Mouse (Mus musculus) liver, embryonic 11.5 days (tissue): ENCODE results near the gene Htt. TPM values are rescaled to one million over a fixed set of nuclear protein-coding genes. Genes with fewer than 3 reads are reported as not detected.
A peak's percentile ranks its signal among the peaks of the same experiment; 100 is the strongest.

ENCODE experiments used
- ATAC-seq: fragments of 200-750 bp; cut with Nextera tagmentation; replicated peaks from 2 replicates; pipeline ENCODE4 v1.8.0; 2017; ENCODE audit warnings: moderate number of reproducible peaks, mild to moderate bottlenecking, moderate TSS enrichment, moderate library complexity; ENCODE audit not compliant: low FRiP score
- DNase-seq: peaks from one replicate; pipeline ENCODE4 v3.0.0-alpha.2; 2017; ENCODE audit warnings: low spot score
- H3K27ac ChIP-seq: fragments of 300-500 bp; sonication (generic); 2 replicates; pipeline ENCODE4 v1.5.1; 2014; ENCODE audit warnings: mild to moderate bottlenecking, low read depth, low read length, control low read depth
- H3K27me3 ChIP-seq: fragments of 300-500 bp; sonication (generic); replicated peaks from 2 replicates; pipeline ENCODE4 v1.6.1; 2014; ENCODE audit warnings: low read length, mixed read lengths; ENCODE audit not compliant: control insufficient read depth, insufficient read depth
- H3K36me3 ChIP-seq: fragments of 300-500 bp; sonication (generic); 2 replicates; pipeline ENCODE4 v1.6.1; 2014; ENCODE audit warnings: mild to moderate bottlenecking, low read length, moderate library complexity, mixed read lengths; ENCODE audit not compliant: control insufficient read depth, insufficient read depth
- H3K4me1 ChIP-seq: fragments of 300-500 bp; sonication (generic); replicated peaks from 2 replicates; pipeline ENCODE4 v1.6.1; 2014; ENCODE audit warnings: low read length, mixed read lengths; ENCODE audit not compliant: control insufficient read depth, insufficient read depth
- H3K4me2 ChIP-seq: fragments of 300-500 bp; sonication (generic); 2 replicates; pipeline ENCODE4 v1.6.1; 2014; ENCODE audit warnings: mild to moderate bottlenecking, control low read depth, moderate library complexity
- H3K4me3 ChIP-seq: fragments of 300-500 bp; sonication (generic); 2 replicates; pipeline ENCODE4 v1.5.1; 2014; ENCODE audit warnings: low read depth, low read length, control low read depth
- H3K9ac ChIP-seq: fragments of 300-500 bp; sonication (generic); 2 replicates; pipeline ENCODE4 v1.6.1; 2014; ENCODE audit warnings: low read depth, low read length, control low read depth
- H3K9me3 ChIP-seq: fragments of 300-500 bp; sonication (generic); 2 replicates; pipeline ENCODE4 v1.6.1; 2016; ENCODE audit warnings: low read length, inconsistent platforms, mixed read lengths; ENCODE audit not compliant: control insufficient read depth
- WGBS: fragments of 180-500 bp; shearing (Covaris S2); extraction: QIAGEN DNeasy Blood & Tissue Kit; methylation state at CpG from one replicate; pipeline ENCODE4 v1.1.7; 2014; 5-methylcytosine and 5-hydroxymethylcytosine counted together
- polyA plus RNA-seq: library from polyadenylated mRNA; unstranded; fragments of >200 nt; fragmentation: Nextera tagmentation; extraction: Ambion mirVana; gene quantifications from 2 replicates; pipeline ENCODE4 v1.2.1, GENCODE M21; 2014

The Htt gene
- polyA plus RNA-seq, 1 experiment from 2014 or later: 18.9 TPM

- Histone ChIP-seq H3K9ac (no peak overlapping the region), H3K4me2 (no peak overlapping the region), H3K27me3 (no peaks in the 10 kb centered on the region), H3K4me3 (no peak overlapping the region), H3K9me3 (no peaks in the 10 kb centered on the region), H3K27ac (no peak overlapping the region), H3K4me1 (peaks cover 6% of the 10 kb centered on the region), H3K36me3 (no peaks in the 10 kb centered on the region)
- 86% methylated on average over 3 of the region's 3 CpGs for WGBS
- ATAC-seq (no peak), DNase-seq (no peak)
Measured at GRCm38 (mm10) chr5:34771818-34772217, 10.3 kb downstream of the Htt start.

- WGBS: 87% methylated on average over 4 of the region's 4 CpGs
- Histone ChIP-seq H3K4me2 (no peak overlapping the region), H3K9ac (no peak overlapping the region), H3K4me3 (no peak overlapping the region), H3K36me3 (no peaks in the 10 kb centered on the region), H3K27ac (no peak overlapping the region), H3K9me3 (no peaks in the 10 kb centered on the region), H3K27me3 (no peaks in the 10 kb centered on the region), H3K4me1 (peaks cover 5% of the 10 kb centered on the region)
- DNase-seq (no peak), ATAC-seq (no peak)
Measured at GRCm38 (mm10) chr5:34772696-34773245, 11.2 kb downstream of the Htt start.

- 72% methylated on average over 2 of the region's 2 CpGs for WGBS
- H3K4me2 ChIP-seq: no peak overlapping the region
- no peaks in the 10 kb centered on the region for H3K36me3 ChIP-seq
- no peaks in the 10 kb centered on the region for H3K27me3 ChIP-seq
- no peak for DNase-seq
- no peak overlapping the region for H3K9ac ChIP-seq
- ATAC-seq: no peak
- H3K4me3 ChIP-seq: no peak overlapping the region
- H3K4me1 ChIP-seq: no peaks in the 10 kb centered on the region; the same call in 1 of the 2 replicates
- H3K9me3 ChIP-seq: no peaks in the 10 kb centered on the region
- no peak overlapping the region for H3K27ac ChIP-seq
Measured at GRCm38 (mm10) chr5:34773392-34773791, 11.9 kb downstream of the Htt start.

GRCm38 (mm10) chr5:34785027-34785426 lies 23.5 kb downstream of the Htt start:
- ATAC-seq (no peak), DNase-seq (no peak)
- Histone ChIP-seq H3K4me2 (no peak overlapping the region), H3K4me1 (no peaks in the 10 kb centered on the region), H3K27me3 (no peaks in the 10 kb centered on the region), H3K36me3 (peaks cover 2% of the 10 kb centered on the region; the same call in 1 of the 2 replicates), H3K4me3 (no peak overlapping the region), H3K9me3 (no peaks in the 10 kb centered on the region), H3K9ac (no peak overlapping the region), H3K27ac (no peak overlapping the region)
- WGBS: 83% methylated on average over 3 of the region's 3 CpGs

- no peak overlapping the region for H3K4me3 ChIP-seq
- 78% methylated on average over 2 of the region's 2 CpGs for WGBS
- no peaks in the 10 kb centered on the region; the same call in 1 of the 2 replicates for H3K36me3 ChIP-seq
- H3K4me2 ChIP-seq: no peak overlapping the region
- ATAC-seq (no peak), DNase-seq (no peak)
- no peaks in the 10 kb centered on the region for H3K27me3 ChIP-seq
- H3K9ac ChIP-seq: no peak overlapping the region
- no peaks in the 10 kb centered on the region for H3K4me1 ChIP-seq
- no peaks in the 10 kb centered on the region for H3K9me3 ChIP-seq
- no peak overlapping the region for H3K27ac ChIP-seq
Measured at GRCm38 (mm10) chr5:34791141-34791540, 29.6 kb downstream of the Htt start.

GRCm38 (mm10) chr5:34800292-34800953 lies 38.9 kb downstream of the Htt start:
- Histone ChIP-seq H3K9ac (no peak overlapping the region), H3K9me3 (no peaks in the 10 kb centered on the region), H3K4me3 (no peak overlapping the region), H3K4me2 (peak overlapping the region; percentile 39), H3K4me1 (peaks cover 4% of the 10 kb centered on the region), H3K27ac (peak overlapping the region; percentile 67), H3K36me3 (peaks cover 21% of the 10 kb centered on the region), H3K27me3 (no peaks in the 10 kb centered on the region)
- peak; percentile 95 for ATAC-seq
- no peak for DNase-seq
- 59% methylated on average over 5 of the region's 5 CpGs for WGBS

- Histone ChIP-seq H3K4me3 (no peak overlapping the region), H3K4me2 (no peak overlapping the region), H3K9ac (no peak overlapping the region), H3K4me1 (peaks cover 2% of the 10 kb centered on the region), H3K27me3 (no peaks in the 10 kb centered on the region), H3K36me3 (peaks cover 27% of the 10 kb centered on the region), H3K9me3 (no peaks in the 10 kb centered on the region), H3K27ac (no peak overlapping the region)
- WGBS: 96% methylated on average over 1 of the region's 1 CpGs
- ATAC-seq (no peak), DNase-seq (no peak)
Measured at GRCm38 (mm10) chr5:34806038-34806437, 44.5 kb downstream of the Htt start.

GRCm38 (mm10) chr5:34822431-34823149 lies 61.0 kb downstream of the Htt start:
- WGBS: 83% methylated on average over 3 of the region's 3 CpGs
- peaks cover 19% of the 10 kb centered on the region; the same call in 1 of the 2 replicates for H3K36me3 ChIP-seq

More at GRCm38 (mm10) chr5:34822431-34823149, 61.0 kb downstream of the Htt start:
- ATAC-seq: no peak
- H3K27ac ChIP-seq: no peak overlapping the region
- H3K4me3 ChIP-seq: no peak overlapping the region
- DNase-seq: no peak
- H3K9ac ChIP-seq: no peak overlapping the region
- no peaks in the 10 kb centered on the region for H3K27me3 ChIP-seq
- no peaks in the 10 kb centered on the region for H3K9me3 ChIP-seq
- no peak overlapping the region for H3K4me2 ChIP-seq
- no peaks in the 10 kb centered on the region for H3K4me1 ChIP-seq
